Mouse (Mus musculus): ENCODE measurements around the gene Mgmt.

Mgmt gene

GRCm38 (mm10) chr7:137066211-137066610, 171.8 kb downstream of the Mgmt start:
- DNase-seq: no peak

- DNase-seq: no peak
Measured at GRCm38 (mm10) chr7:137066997-137067396, 172.6 kb downstream of the Mgmt start.

- no peak for DNase-seq
Measured at GRCm38 (mm10) chr7:137067758-137068157, 173.3 kb downstream of the Mgmt start.

- no peak for DNase-seq
Measured at GRCm38 (mm10) chr7:137068796-137069195, 174.4 kb downstream of the Mgmt start.

- DNase-seq: no peak
Measured at GRCm38 (mm10) chr7:137069768-137070167, 175.4 kb downstream of the Mgmt start.

- no peak for DNase-seq
Measured at GRCm38 (mm10) chr7:137071346-137071745, 176.9 kb downstream of the Mgmt start.

GRCm38 (mm10) chr7:137073878-137074277, 179.5 kb downstream of the Mgmt start:
- no peak for DNase-seq

- DNase-seq: no peak
Measured at GRCm38 (mm10) chr7:137074324-137074723, 179.9 kb downstream of the Mgmt start.

GRCm38 (mm10) chr7:137075301-137075700, 180.9 kb downstream of the Mgmt start:
- no peak for DNase-seq

GRCm38 (mm10) chr7:137080171-137080570, 185.8 kb downstream of the Mgmt start:
- DNase-seq: no peak

- no peak for DNase-seq
Measured at GRCm38 (mm10) chr7:137082171-137082570, 187.8 kb downstream of the Mgmt start.

- DNase-seq: no peak
Measured at GRCm38 (mm10) chr7:137084651-137085050, 190.2 kb downstream of the Mgmt start.

GRCm38 (mm10) chr7:137085969-137086606, 191.7 kb downstream of the Mgmt start:
- DNase-seq: peak; percentile 71

GRCm38 (mm10) chr7:137087136-137087535, 192.7 kb downstream of the Mgmt start:
- no peak for DNase-seq

- no peak for DNase-seq
Measured at GRCm38 (mm10) chr7:137088141-137088540, 193.7 kb downstream of the Mgmt start.

- DNase-seq: no peak
Measured at GRCm38 (mm10) chr7:137094551-137094950, 200.1 kb downstream of the Mgmt start.

GRCm38 (mm10) chr7:137095702-137096101, 201.3 kb downstream of the Mgmt start:
- DNase-seq: no peak

- DNase-seq: no peak
Measured at GRCm38 (mm10) chr7:137099766-137100165, 205.4 kb downstream of the Mgmt start.

GRCm38 (mm10) chr7:137102606-137103195, 208.3 kb downstream of the Mgmt start:
- DNase-seq: no peak

- no peak for DNase-seq
Measured at GRCm38 (mm10) chr7:137112101-137112500, 217.7 kb downstream of the Mgmt start.

GRCm38 (mm10) chr7:137116246-137116645, 221.8 kb downstream of the Mgmt start:
- DNase-seq: no peak

- no peak for DNase-seq
Measured at GRCm38 (mm10) chr7:137121243-137121858, 226.9 kb downstream of the Mgmt start.

- DNase-seq: no peak
Measured at GRCm38 (mm10) chr7:137128726-137129125, 234.3 kb downstream of the Mgmt start.

- no peak for DNase-seq
Measured at GRCm38 (mm10) chr7:137130211-137130610, 235.8 kb downstream of the Mgmt start.

Data from lung, postnatal 14 days (tissue).